9 mouse cellular contexts compared by ENCODE assay signal in genomic region chr8:125870179-125870702, GRCm38 (mm10). TPM values are rescaled to one million over a fixed set of nuclear protein-coding genes. Genes with fewer than 3 reads are reported as not detected.
DNase-seq lines count a peak whose midpoint lies in the region; ATAC-seq lines count a peak whose summit lies in the region.
"Had no signal": no experiment of that assay in that cellular context is flagged by ENCODE, and none has a peak within 500 bp of the region (broad histone marks: within the 10 kb centered on the region; RNA-seq: fewer than 3 reads in every experiment).

No protein-coding gene starts in this region.

- no peak overlapping the region for H3K9ac ChIP-seq in intestine, embryonic 15.5 days
- no peak overlapping the region for H3K9ac ChIP-seq in intestine, embryonic 16.5 days (ENCODE audit: low read depth, low read length)
- H3K9ac ChIP-seq in forebrain, embryonic 15.5 days (replicated peaks) = no peak overlapping the region
- H3K9ac ChIP-seq: kidney, embryonic 15.5 days had no signal

- H3K4me2 ChIP-seq in intestine, embryonic 15.5 days (replicated peaks) = no peak overlapping the region
- H3K4me2 ChIP-seq in intestine, embryonic 16.5 days (ENCODE audit: low read depth, low read length) = no peak overlapping the region
- H3K4me2 ChIP-seq in forebrain, embryonic 15.5 days (replicated peaks) = no peak overlapping the region
- H3K4me2 ChIP-seq: kidney, embryonic 15.5 days had no signal

- no peaks in the 10 kb centered on the region for H3K9me3 ChIP-seq in intestine, embryonic 15.5 days
- no peaks in the 10 kb centered on the region for H3K9me3 ChIP-seq in intestine, embryonic 16.5 days (ENCODE audit: control insufficient read depth, low read length)
- no peaks in the 10 kb centered on the region for H3K9me3 ChIP-seq in forebrain, embryonic 15.5 days
- no peaks in the 10 kb centered on the region for H3K9me3 ChIP-seq in midbrain, embryonic 10.5 days (replicated peaks)
- H3K9me3 ChIP-seq: kidney, embryonic 15.5 days had no signal

- H3K27ac ChIP-seq in intestine, embryonic 15.5 days = no peak overlapping the region
- no peak overlapping the region for H3K27ac ChIP-seq in intestine, embryonic 16.5 days (ENCODE audit: low read length)
- H3K27ac ChIP-seq in forebrain, embryonic 15.5 days (replicated peaks) = 0 out of 2 replicates have a peak overlapping the region, but pooled peaks have one; percentile 5
- H3K27ac ChIP-seq in midbrain, embryonic 10.5 days (replicated peaks) = peak overlapping the region; percentile 81
- H3K27ac ChIP-seq: kidney, embryonic 15.5 days had no signal

- 28% methylated on average over 6 of the region's 6 CpGs for WGBS in intestine, embryonic 15.5 days
- WGBS in intestine, embryonic 16.5 days = 28% methylated on average over 6 of the region's 6 CpGs
- 32% methylated on average over 6 of the region's 6 CpGs for WGBS in forebrain, embryonic 15.5 days
- 34% methylated on average over 6 of the region's 6 CpGs for WGBS in midbrain, embryonic 10.5 days

- H3K4me3 ChIP-seq in intestine, embryonic 15.5 days (replicated peaks) = no peak overlapping the region
- H3K4me3 ChIP-seq in intestine, embryonic 16.5 days (ENCODE audit: low read length) = no peak overlapping the region
- no peak overlapping the region for H3K4me3 ChIP-seq in forebrain, embryonic 15.5 days
- H3K4me3 ChIP-seq in midbrain, embryonic 10.5 days = no peak overlapping the region
- H3K4me3 ChIP-seq: kidney, embryonic 15.5 days had no signal

- DNase-seq in MN1 (ENCODE audit: low spot score) = peak; percentile 21
- DNase-seq in midbrain, embryonic 10.5 days (ENCODE audit: low spot score) = peak; percentile 21
- no peak for DNase-seq in spleen, postnatal 36 days (ENCODE audit: low spot score in 2 of 2)
- DNase-seq in thymus, postnatal 4 days = no peak
- no peak for DNase-seq in frontal cortex, adult 2 months (ENCODE audit: extremely low spot score in 1 of 2, low spot score in 1 of 2)

- H3K4me1 ChIP-seq in intestine, embryonic 15.5 days (replicated peaks) = 0 out of 2 replicates have a peak, but pooled peaks cover 6% of the 10 kb centered on the region
- H3K4me1 ChIP-seq in intestine, embryonic 16.5 days (ENCODE audit: control insufficient read depth, insufficient read depth, low read length) = peaks cover 6% of the 10 kb centered on the region; the same call in 1 of the 2 replicates
- peaks cover 14% of the 10 kb centered on the region for H3K4me1 ChIP-seq in forebrain, embryonic 15.5 days
- H3K4me1 ChIP-seq in midbrain, embryonic 10.5 days = peaks cover 18% of the 10 kb centered on the region

- 0 out of 2 replicates have a peak, but pooled peaks have one; percentile 23 for ATAC-seq in intestine, embryonic 15.5 days
- no peak for ATAC-seq in intestine, embryonic 16.5 days
- peak; percentile 38; the same call in 1 of the 2 replicates for ATAC-seq in forebrain, embryonic 15.5 days (replicated peaks)

- H3K27me3 ChIP-seq in intestine, embryonic 15.5 days (replicated peaks) = no peaks in the 10 kb centered on the region
- no peaks in the 10 kb centered on the region; the same call in 1 of the 2 replicates for H3K27me3 ChIP-seq in intestine, embryonic 16.5 days (replicated peaks; ENCODE audit: control insufficient read depth, insufficient read depth, low read length)
- no peaks in the 10 kb centered on the region for H3K27me3 ChIP-seq in forebrain, embryonic 15.5 days
- H3K27me3 ChIP-seq in midbrain, embryonic 10.5 days (ENCODE audit: low read depth, poor library complexity, severe bottlenecking) = no peaks in the 10 kb centered on the region; the same call in 1 of the 2 replicates
- H3K27me3 ChIP-seq: kidney, embryonic 15.5 days had no signal

- H3K36me3 ChIP-seq in intestine, embryonic 15.5 days = no peaks in the 10 kb centered on the region
- no peaks in the 10 kb centered on the region for H3K36me3 ChIP-seq in intestine, embryonic 16.5 days (ENCODE audit: control insufficient read depth, insufficient read depth, low read length)
- peaks cover 7% of the 10 kb centered on the region; the same call in 1 of the 2 replicates for H3K36me3 ChIP-seq in forebrain, embryonic 15.5 days
- H3K36me3 ChIP-seq in midbrain, embryonic 10.5 days = no peaks in the 10 kb centered on the region
- H3K36me3 ChIP-seq: kidney, embryonic 15.5 days had no signal

RNA-seq across cellular contexts. Expression of gene Pcnx2, which starts 27.9 kb away (rescaled TPM):
- polyA plus RNA-seq in intestine, embryonic 15.5 days (2015; fragmentation: Nextera tagmentation; extraction: Ambion mirVana) = 0.11 and 0.13 TPM in 2 replicates
- 0.10 TPM in 2 replicates for polyA plus RNA-seq in intestine, embryonic 16.5 days (2015; fragmentation: Nextera tagmentation; extraction: Ambion mirVana)
- polyA plus RNA-seq in forebrain, embryonic 15.5 days (2015; fragmentation: Nextera tagmentation; extraction: Ambion mirVana) = 3.8 and 4.2 TPM in 2 replicates
- polyA plus RNA-seq in midbrain, embryonic 10.5 days (2016; fragmentation: Nextera tagmentation; extraction: Ambion mirVana) = 0.11 and 0.24 TPM in 2 replicates
- 45.5 and 47.8 TPM in 2 replicates for polyA plus RNA-seq in frontal cortex, adult 2 months (2012; rRNA removed)

RNA-seq across cellular contexts. Expression of gene Map3k21, which starts 40.0 kb away (rescaled TPM):
- polyA plus RNA-seq in intestine, embryonic 15.5 days (2015; fragmentation: Nextera tagmentation; extraction: Ambion mirVana) = 4.2 and 4.5 TPM in 2 replicates
- 2.8 and 3.8 TPM in 2 replicates for polyA plus RNA-seq in intestine, embryonic 16.5 days (2015; fragmentation: Nextera tagmentation; extraction: Ambion mirVana)
- 0.20 and 0.50 TPM in 2 replicates for polyA plus RNA-seq in forebrain, embryonic 15.5 days (2015; fragmentation: Nextera tagmentation; extraction: Ambion mirVana)
- not detected in 2 replicates for polyA plus RNA-seq in midbrain, embryonic 10.5 days (2016; fragmentation: Nextera tagmentation; extraction: Ambion mirVana)
- 1.4 and 1.5 TPM in 2 replicates for polyA plus RNA-seq in frontal cortex, adult 2 months (2012; rRNA removed)

Comparison
In these comparisons a context has a peak if more than half of its experiments do, and no peak if none do; other contexts are left out.
1. H3K27ac ChIP-seq: peak in forebrain, embryonic 15.5 days (single experiment) and midbrain, embryonic 10.5 days (single experiment); none in intestine, embryonic 15.5 days (single experiment) and intestine, embryonic 16.5 days (single experiment).
2. DNase-seq: peak in MN1 (single experiment) and midbrain, embryonic 10.5 days (single experiment); none in spleen, postnatal 36 days (0 of 2), thymus, postnatal 4 days (single experiment) and frontal cortex, adult 2 months (0 of 2).